Mouse (Mus musculus) E14TG2a.4 (cell line): Measurements from ENCODE around the gene Josd1.

Experiments
- CTCF ChIP-seq: conservative IDR thresholded peaks from 2 replicates; pipeline ENCODE4 v1.5.1; 2014; ENCODE audit warnings: low read length
- NANOG ChIP-seq: IDR thresholded peaks from 2 replicates; pipeline ENCODE4 v1.6.1; 2014; ENCODE audit warnings: borderline replicate concordance, low read length, mixed read lengths
- POU5F1 ChIP-seq: IDR thresholded peaks from 2 replicates; pipeline ENCODE4 v1.6.1; 2014; ENCODE audit warnings: low read length, borderline replicate concordance

DNA sequence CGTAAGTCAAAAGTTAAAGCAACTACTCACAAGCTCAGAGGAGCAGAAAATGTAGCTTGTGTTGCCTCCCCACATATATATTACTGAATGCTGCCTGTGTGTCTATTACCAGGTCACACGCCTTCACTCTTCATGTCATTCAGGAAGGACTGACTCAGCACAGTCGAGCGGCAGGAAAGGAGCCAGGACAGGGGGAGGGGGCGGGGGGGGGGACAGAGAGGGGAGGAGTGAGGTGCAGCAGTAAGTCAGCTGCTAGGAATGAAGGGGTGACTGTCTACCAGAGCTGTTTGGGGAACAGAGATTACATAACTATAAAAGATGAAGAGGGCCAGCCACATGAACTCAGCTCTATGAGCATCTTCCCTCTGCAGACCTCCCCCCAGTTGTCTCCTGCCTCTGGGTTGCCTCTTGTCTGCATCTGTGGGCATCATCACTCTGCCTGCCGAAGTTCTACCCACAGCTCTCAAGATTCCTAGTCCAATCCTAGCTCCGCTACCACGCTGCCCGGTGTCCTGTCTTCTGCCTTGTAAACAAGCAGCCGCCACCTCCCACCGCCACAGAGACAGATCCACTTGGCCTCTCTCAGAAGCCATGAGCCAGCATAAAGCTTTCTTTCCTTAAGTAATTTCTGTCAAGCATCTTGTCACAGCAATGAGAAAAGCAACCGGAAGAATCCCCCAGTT is 46.4 kb downstream of the Josd1 start:
- TF ChIP-seq CTCF: no peak
- TF ChIP-seq NANOG: no peak
- TF ChIP-seq POU5F1: no peak
